Mouse (Mus musculus) gonadal fat pad, adult 2 months (tissue): ENCODE results near the gene Rbm20. TPM values are rescaled to one million over a fixed set of nuclear protein-coding genes. Genes with fewer than 3 reads are reported as not detected.

ENCODE experiments used
- DNase-seq: peaks from one replicate; pipeline ENCODE4 v3.0.0-alpha.2; 2012; ENCODE audit warnings: low read depth
- polyA plus RNA-seq: library from polyadenylated mRNA; depleted of rRNA; stranded (reverse); fragments of >200 nt; gene quantifications from 2 replicates; pipeline ENCODE4 v1.2.3, GENCODE M21; 2012

Gene Rbm20
- polyA plus RNA-seq, 1 experiment = 2.2 TPM

- no peak for DNase-seq
Measured at GRCm38 (mm10) chr19:53810024-53810423, 132.9 kb downstream of the Rbm20 start.

GRCm38 (mm10) chr19:53810584-53810983 lies 133.5 kb downstream of the Rbm20 start:
- DNase-seq = no peak

- no peak for DNase-seq
Measured at GRCm38 (mm10) chr19:53813576-53813975, 136.5 kb downstream of the Rbm20 start.

- no peak for DNase-seq
Measured at GRCm38 (mm10) chr19:53815714-53816113, 138.6 kb downstream of the Rbm20 start.

- no peak for DNase-seq
Measured at GRCm38 (mm10) chr19:53816242-53816641, 139.1 kb downstream of the Rbm20 start.

- DNase-seq = no peak
Measured at GRCm38 (mm10) chr19:53819299-53819698, 142.2 kb downstream of the Rbm20 start.

- DNase-seq = no peak
Measured at GRCm38 (mm10) chr19:53821241-53822120, 144.4 kb downstream of the Rbm20 start.

GRCm38 (mm10) chr19:53823847-53824246 lies 146.7 kb downstream of the Rbm20 start:
- DNase-seq = no peak

GRCm38 (mm10) chr19:53824872-53825680 lies 148.0 kb downstream of the Rbm20 start:
- no peak for DNase-seq

- DNase-seq = no peak
Measured at GRCm38 (mm10) chr19:53829990-53830389, 152.9 kb downstream of the Rbm20 start.

- no peak for DNase-seq
Measured at GRCm38 (mm10) chr19:53830407-53831163, 153.5 kb downstream of the Rbm20 start.

GRCm38 (mm10) chr19:53831164-53831448 lies 154.0 kb downstream of the Rbm20 start:
- no peak for DNase-seq

GRCm38 (mm10) chr19:53832512-53832911 lies 155.4 kb downstream of the Rbm20 start:
- no peak for DNase-seq

- DNase-seq = no peak
Measured at GRCm38 (mm10) chr19:53833745-53834369, 156.8 kb downstream of the Rbm20 start.

- no peak for DNase-seq
Measured at GRCm38 (mm10) chr19:53836569-53837454, 159.7 kb downstream of the Rbm20 start.

- no peak for DNase-seq
Measured at GRCm38 (mm10) chr19:53838850-53839249, 161.7 kb downstream of the Rbm20 start.

GRCm38 (mm10) chr19:53839837-53840236 lies 162.7 kb downstream of the Rbm20 start:
- peak; percentile 62 for DNase-seq

- DNase-seq = no peak
Measured at GRCm38 (mm10) chr19:53841915-53842314, 164.8 kb downstream of the Rbm20 start.

- DNase-seq = no peak
Measured at GRCm38 (mm10) chr19:53843972-53844371, 166.9 kb downstream of the Rbm20 start.

- DNase-seq = no peak
Measured at GRCm38 (mm10) chr19:53848272-53848995, 171.3 kb downstream of the Rbm20 start.
